Mouse (Mus musculus): ENCODE data around the gene Pax7.

Gene Pax7

GRCm38 (mm10) chr4:139830581-139831387 is 2.5 kb downstream of the Pax7 start:
- DNase-seq (ENCODE audit: low spot score): no peak

GRCm38 (mm10) chr4:139830053-139830452 is 3.3 kb downstream of the Pax7 start:
- DNase-seq (ENCODE audit: low spot score): no peak

GRCm38 (mm10) chr4:139828871-139829590 is 4.3 kb downstream of the Pax7 start:
- no peak for DNase-seq (ENCODE audit: low spot score)

GRCm38 (mm10) chr4:139828283-139828678 is 5.0 kb downstream of the Pax7 start:
- no peak for DNase-seq (ENCODE audit: low spot score)

- DNase-seq (ENCODE audit: low spot score): no peak
Measured at GRCm38 (mm10) chr4:139827501-139828282, 5.6 kb downstream of the Pax7 start.

- no peak for DNase-seq (ENCODE audit: low spot score)
Measured at GRCm38 (mm10) chr4:139826231-139826630, 7.1 kb downstream of the Pax7 start.

- DNase-seq (ENCODE audit: low spot score): no peak
Measured at GRCm38 (mm10) chr4:139825326-139826112, 7.8 kb downstream of the Pax7 start.

GRCm38 (mm10) chr4:139824572-139825325 is 8.6 kb downstream of the Pax7 start:
- no peak for DNase-seq (ENCODE audit: low spot score)

- DNase-seq (ENCODE audit: low spot score): no peak
Measured at GRCm38 (mm10) chr4:139823870-139824472, 9.4 kb downstream of the Pax7 start.

GRCm38 (mm10) chr4:139823138-139823869 is 10.0 kb downstream of the Pax7 start:
- no peak for DNase-seq (ENCODE audit: low spot score)

- no peak for DNase-seq (ENCODE audit: low spot score)
Measured at GRCm38 (mm10) chr4:139822214-139823137, 10.9 kb downstream of the Pax7 start.

GRCm38 (mm10) chr4:139821491-139822160 is 11.7 kb downstream of the Pax7 start:
- no peak for DNase-seq (ENCODE audit: low spot score)

- no peak for DNase-seq (ENCODE audit: low spot score)
Measured at GRCm38 (mm10) chr4:139821071-139821470, 12.3 kb downstream of the Pax7 start.

GRCm38 (mm10) chr4:139819411-139820030 is 13.8 kb downstream of the Pax7 start:
- DNase-seq (ENCODE audit: low spot score): no peak

GRCm38 (mm10) chr4:139818163-139818562 is 15.2 kb downstream of the Pax7 start:
- DNase-seq (ENCODE audit: low spot score): no peak

GRCm38 (mm10) chr4:139813371-139813960 is 19.9 kb downstream of the Pax7 start:
- DNase-seq (ENCODE audit: low spot score): no peak

GRCm38 (mm10) chr4:139811901-139812300 is 21.4 kb downstream of the Pax7 start:
- DNase-seq (ENCODE audit: low spot score): no peak
